Mouse (Mus musculus): ENCODE measurements at regions not wholly inside any gene's neighbourhood (a gene's known extent, or its start where the extent isn't known, plus 50 kb on each side); places are given as distances from the start of the nearest gene placed in this dataset.
A peak's percentile ranks its signal among the peaks of the same experiment; 100 is the strongest.
"Not testable (repeated sequence)": the region's sequence is repeated elsewhere in the genome, so short reads cannot be mapped to it uniquely, and the experiment has no call there.

DNA sequence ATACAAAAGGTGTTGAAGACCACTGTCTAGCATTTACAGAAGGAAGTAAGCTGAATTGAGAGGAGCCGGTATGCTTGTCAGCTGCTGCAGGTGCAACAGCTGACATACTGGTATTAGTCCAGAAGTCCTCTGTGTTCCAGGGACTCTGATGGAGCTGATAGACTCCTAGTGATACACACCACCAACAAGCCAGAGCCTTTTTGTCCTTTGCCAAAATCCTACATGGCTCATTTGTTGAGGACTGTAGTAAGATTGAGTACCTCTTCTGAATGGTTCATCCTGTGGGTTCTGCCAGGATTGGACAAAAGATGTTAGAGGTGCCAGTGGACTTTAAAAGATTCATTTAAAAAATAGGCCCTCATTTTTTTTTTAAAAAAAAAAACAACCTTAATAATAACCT, 129.4 kb upstream of the Tmem185a start:
- no peak for DNase-seq (ENCODE audit: extremely low read depth, insufficient read length, low spot score)

DNA sequence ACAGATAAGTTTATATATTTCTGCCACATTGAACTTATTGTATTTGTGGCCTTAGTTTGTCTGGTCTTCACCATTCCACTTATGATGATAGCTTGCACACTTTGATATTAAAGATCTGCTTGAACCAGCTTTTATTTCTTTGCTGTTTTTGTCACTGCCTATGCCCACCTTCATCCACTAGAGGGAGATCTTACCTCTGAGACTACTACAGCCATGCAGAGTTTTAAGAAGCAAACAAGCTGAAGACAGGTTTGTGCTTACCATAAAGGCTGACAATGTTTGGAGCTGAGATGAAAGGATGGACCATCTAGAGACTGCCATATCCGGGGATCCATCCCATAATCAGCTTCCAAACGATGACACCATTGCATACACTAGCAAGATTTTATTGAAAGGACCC, 105.4 kb upstream of the Tmem185a start:
- peak; percentile 2 for DNase-seq (ENCODE audit: extremely low read depth, insufficient read length, low spot score)

DNA sequence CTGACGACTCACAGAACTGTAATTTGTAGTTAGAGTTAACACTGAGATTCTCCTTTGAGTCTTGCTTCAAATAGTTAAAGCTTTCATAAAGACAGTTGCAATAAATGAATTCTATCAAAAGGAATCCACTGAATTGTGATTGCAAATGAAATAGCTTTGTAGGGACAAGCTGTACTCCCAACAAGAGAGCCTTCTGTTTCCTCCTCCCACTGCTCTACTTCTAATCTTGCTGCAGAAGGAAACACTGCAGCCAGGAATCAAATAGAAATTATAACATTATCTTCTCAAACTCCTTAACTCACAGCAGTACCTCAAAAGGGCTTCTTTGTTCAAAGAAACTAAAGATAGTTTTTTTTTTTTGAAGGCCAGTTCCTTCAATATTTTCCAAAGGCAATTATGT, 103.2 kb upstream of the Tmem185a start:
- no peak for DNase-seq (ENCODE audit: extremely low read depth, insufficient read length, low spot score)

DNA sequence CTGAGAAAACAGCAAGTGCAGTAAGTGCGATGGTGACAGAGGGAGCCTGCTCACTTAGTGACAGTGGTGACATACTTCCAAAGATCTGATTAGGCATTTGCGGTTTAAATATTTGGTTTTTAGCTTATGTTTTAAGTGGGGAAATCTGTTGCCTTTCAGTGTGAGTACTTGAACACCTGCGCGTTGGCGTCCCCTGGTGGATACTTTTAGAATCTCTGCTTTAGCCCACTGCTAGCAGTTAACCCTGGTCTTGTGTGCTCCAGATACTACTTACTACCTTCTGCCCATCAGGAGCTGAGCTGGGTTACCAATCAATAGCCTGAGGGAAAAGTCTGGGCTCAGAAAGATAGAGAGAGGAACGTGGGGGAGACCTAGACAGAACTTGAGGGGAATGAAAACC, 97.3 kb upstream of the Tmem185a start:
- DNase-seq (ENCODE audit: extremely low read depth, insufficient read length, low spot score) = not testable (repeated sequence)

DNA sequence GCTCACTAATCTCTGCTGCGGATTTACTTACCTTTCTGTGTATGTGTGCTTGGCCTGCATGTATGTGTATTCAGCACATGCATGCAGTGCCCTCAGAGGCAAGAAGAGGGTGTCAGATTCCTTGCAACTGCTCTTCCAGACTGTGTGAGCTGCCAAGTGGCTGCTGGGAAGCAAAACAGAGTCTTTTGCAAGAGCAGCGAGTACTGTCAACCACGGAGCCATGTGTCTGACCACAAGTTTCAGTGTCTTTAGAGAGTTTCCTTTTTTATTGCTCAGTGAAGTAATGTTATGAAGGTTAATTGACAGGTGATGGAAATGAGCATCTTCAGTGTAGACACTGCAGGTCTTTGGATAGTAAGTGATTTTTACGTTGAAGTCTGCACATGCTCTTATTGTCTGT, 93.6 kb upstream of the Tmem185a start:
- DNase-seq (ENCODE audit: extremely low read depth, insufficient read length, low spot score) = not testable (repeated sequence)

DNA sequence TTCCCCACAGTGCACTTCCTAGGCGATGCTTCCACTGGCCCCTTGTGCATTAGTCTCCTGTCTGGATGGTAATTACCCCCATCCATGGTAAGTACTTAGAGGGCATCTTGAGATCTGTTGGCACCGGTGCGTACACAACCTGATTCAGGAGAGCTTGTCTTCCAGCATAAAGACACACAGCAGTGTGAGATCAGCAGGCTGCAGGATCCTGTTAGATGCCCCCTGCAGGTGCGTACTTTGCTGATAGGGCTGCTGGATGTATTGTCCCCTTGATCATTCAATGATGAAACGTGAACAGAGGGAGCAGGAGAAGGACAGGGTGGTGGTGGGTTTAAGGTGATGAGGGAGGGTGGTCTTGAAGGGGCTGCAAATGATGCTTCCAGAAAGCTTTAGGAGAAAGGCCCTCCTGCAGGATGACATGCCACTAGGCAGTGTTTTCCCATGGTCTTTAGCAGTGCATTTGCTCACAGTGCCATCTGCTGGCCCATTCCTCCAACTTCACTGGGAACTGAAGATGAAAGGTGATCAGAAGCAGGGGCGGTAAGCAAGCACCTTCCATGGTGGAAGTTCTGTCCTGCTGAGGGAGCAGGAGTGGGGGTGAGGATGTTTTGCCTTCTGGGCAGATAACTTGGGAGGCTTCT, 92.5 kb upstream of the Tmem185a start:
- DNase-seq (ENCODE audit: extremely low read depth, insufficient read length, low spot score) = not testable (repeated sequence)
